Mouse (Mus musculus): ENCODE measurements around the gene Slc28a3. TPM values are rescaled to one million over a fixed set of nuclear protein-coding genes. Genes with fewer than 3 reads are reported as not detected.

The Slc28a3 gene
- polyA plus RNA-seq (2017; shearing (Covaris generic)): 0.50 TPM

DNA sequence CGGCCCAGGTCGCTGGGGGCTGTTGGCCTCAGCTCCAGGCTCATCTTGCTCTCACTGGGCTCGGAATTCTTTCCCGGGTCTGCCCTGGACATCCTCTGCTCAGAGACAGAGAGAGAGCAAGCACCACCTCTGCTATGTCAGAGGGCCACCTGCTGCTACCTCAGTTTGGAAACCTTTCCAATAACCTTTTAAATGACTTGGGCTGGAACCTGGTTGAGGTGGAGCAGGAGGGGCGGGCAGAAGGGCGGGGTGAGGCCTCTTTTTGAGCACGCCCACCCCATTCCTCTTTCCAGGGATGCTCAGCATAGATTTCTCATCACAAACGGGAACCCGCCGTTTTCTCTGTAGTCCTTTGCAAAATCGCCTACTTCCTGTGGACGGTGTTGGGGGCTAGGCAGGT lies at the start of gene Slc28a3:
TSS of gene Slc28a3 (minus strand) at position 162 of the 400 bp plus-strand sequence.

Other genes with a start within 250 kb of the Slc28a3 start
- 13.1 TPM for gene 2210016F16Rik, start 225.7 kb downstream of the Slc28a3 start, polyA plus RNA-seq (2017; shearing (Covaris generic))
- gene Rmi1, start 208.6 kb downstream of the Slc28a3 start, polyA plus RNA-seq (2017; shearing (Covaris generic)): 35.0 TPM
- 1,674 TPM for gene Hnrnpk, start 207.5 kb downstream of the Slc28a3 start, polyA plus RNA-seq (2017; shearing (Covaris generic))
- gene Ntrk2, start 195.7 kb upstream of the Slc28a3 start, polyA plus RNA-seq (2017; shearing (Covaris generic)): 0.23 TPM